Mouse (Mus musculus) mature B cell (primary cell): ENCODE data around the gene Htra2.

Experiments
- in situ Hi-C: fragments of 300-500 bp; cut with MboI; formaldehyde crosslinking; loops from 2 replicates; pipeline ENCODE4 v1.14.3; 2019

The Htra2 gene

DNA sequence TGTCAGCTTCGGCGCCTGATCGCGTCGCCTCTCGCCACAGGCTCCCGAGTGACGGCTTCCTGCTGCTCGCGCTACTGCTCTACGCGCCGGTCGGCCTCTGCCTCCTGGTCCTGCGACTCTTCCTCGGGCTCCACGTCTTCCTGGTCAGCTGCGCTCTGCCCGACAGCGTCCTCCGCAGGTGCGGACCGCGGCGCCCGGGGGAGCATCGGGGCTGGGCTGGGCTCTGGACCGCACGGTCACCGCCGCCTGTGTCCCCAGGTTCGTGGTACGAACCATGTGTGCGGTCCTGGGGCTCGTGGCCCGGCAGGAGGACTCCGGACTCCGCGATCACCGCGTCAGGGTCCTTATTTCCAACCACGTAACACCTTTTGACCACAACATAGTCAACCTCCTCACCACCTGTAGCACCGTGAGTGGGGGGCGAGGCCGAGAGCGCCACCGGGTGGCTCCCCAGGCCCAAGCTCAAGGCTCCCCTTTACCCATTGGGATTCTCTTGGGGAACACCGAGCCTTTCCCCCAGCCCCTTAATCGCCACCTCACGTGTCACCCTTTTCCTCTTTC lies at the start of gene Htra2:
TSS of gene Htra2 (minus strand) at position 403 of the 561 bp plus-strand sequence.
- in situ Hi-C loops, result no loop called here

DNA sequence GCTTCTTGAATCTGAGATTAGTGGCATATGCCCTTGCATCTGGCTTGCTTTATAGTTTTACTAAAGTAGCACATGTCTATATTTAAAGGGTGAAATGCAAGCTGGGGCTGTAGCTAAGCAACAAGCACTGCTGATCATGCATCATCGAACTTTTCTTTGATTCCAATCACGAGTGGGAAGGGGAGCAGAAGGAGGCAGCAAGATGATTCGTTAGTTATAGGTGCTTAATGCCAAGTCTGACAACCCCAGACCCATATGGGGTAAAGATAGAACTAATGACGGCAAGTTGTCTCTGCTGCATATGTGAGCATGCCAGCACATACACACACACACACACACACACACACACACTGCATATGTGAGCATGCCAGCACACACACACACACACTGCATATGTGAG lies 49.1 kb upstream of the Htra2 start:
- in situ Hi-C loops, result no loop called here

DNA sequence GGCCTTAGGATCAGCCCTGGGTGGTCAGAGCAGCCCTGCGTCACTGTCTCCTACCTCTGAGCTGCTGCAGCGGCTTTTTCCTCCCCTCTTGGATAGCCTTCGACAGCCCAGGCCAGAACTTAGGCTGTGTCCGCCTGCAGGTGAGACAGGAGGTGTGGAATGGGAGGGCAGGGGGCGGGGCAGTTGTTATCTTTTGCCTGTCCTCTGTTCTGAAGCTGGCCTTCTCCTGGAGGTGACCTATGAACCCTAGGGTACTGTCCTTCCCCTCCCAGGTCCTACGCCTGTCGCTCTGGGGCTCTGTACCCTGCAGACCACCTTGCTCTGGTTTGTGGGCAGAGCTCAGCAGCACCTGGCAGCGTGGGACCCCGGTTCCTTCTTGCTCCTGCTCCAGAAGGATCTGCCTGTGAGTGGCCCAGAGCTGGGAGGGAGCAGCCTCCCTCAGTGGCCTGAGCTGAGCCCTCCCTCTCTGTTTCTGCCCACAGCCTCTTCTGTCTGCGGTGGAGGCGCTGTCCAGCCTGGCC lies 48.1 kb upstream of the Htra2 start:
- in situ Hi-C loops, result no loop called here

DNA sequence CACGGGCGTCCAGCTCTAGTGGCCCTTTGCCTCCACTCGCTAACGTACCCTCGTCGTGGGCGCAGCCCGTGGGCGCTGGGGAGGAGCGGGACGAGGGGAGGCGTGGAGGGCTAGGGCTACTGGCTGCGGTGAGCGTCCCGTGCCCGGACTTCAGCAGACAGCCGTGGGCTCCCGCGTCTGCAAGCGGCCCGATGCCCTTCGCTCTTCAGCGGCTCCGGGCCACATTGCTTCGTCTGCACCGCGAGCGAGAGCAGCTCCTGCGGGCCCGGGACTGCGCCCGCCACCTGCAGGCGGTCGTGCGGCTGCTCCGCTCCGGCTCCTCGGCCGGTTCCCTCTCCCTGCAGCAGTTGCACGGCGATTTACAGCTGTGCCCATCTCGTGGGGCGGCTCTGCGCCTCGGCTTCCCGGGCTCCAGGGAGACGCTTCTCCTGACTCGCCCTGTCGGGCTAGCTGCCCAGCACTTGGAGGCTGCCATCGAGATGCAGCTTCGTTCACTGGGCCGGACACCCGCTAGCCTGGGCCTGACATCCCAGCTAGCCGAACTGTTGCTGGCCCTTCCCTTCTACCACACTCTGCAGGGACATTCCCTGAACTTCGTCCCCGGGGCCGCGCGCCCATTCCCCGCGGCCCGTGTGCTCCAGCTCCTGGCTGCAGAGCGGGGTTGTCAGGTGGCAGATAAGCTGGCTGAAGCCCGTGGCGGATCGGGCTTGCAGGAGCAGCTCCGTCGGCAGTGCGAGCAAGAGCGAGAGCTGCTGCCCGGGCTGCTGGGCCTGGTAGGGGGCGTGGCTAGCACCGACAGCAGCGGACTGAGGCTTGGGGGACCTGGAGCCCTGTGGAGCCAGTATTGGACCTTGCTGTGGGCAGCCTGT lies 46.8 kb upstream of the Htra2 start:
- in situ Hi-C loops, result no loop called here

DNA sequence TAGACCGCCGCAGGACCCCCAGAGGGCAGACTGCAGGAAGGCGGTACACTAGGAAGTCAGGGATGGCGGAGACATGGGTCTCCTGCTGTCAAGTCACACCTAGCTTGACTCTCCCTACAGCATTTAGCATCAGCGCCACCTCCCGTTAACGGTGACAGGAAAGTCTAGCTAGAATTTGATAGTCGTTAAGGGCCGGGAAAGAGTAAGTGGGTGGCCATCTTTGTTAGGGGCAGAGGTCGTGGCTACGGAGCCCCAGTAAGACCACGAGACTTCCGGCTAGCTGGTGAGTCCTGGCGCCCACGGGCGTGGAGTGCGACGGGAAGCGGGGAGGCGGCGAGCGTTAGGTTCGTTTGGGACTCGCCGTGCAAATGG lies 46.2 kb upstream of the Htra2 start, which contains the start of the genes Ccdc142 and Gm42688:
TSS of gene Ccdc142 (plus strand) at position 286 of the 372 bp plus-strand sequence.
TSS of gene Gm42688 (plus strand) at position 302 of the 372 bp plus-strand sequence.
- in situ Hi-C loops, result no loop called here

DNA sequence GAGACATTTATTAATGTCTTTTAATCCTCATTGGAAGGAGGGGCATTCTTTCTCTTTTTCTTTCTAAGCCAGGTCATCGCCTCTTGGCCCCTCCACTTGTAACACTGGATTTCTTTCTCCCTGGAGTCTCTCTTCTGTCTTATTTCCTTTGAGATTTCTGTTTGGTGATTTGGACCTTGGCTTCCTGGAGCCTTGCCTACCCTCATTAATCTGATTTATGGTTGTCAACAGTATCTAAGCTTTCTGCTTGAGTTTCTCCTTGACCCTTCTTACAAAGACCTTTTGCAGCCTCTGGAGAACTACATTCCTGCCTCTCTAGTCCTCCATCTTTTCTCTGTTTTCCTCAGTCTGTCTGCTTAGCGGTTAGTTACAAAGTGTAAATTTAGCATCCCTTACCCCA lies 43.3 kb upstream of the Htra2 start:
- in situ Hi-C loops, result no loop called here

DNA sequence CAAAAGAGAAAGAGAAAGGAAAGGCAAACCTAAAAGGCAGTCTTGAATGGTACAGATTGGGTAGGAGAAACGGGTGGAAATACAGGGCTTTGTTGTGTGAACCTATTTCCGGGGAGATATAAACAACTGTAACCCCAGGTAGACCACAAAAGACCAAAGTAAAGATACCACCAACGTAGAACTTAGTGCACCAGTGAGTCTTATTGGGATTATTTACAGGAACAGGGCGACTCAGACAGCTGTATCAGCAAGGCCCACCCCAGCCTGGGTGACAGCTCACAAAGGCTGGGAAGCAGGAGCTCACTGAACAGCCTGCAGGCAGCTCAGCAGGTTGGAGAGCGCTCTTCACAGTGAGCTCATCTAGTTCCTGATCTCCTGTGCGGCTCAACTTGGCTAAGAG lies 40.9 kb upstream of the Htra2 start:
- in situ Hi-C loops, result no loop called here

DNA sequence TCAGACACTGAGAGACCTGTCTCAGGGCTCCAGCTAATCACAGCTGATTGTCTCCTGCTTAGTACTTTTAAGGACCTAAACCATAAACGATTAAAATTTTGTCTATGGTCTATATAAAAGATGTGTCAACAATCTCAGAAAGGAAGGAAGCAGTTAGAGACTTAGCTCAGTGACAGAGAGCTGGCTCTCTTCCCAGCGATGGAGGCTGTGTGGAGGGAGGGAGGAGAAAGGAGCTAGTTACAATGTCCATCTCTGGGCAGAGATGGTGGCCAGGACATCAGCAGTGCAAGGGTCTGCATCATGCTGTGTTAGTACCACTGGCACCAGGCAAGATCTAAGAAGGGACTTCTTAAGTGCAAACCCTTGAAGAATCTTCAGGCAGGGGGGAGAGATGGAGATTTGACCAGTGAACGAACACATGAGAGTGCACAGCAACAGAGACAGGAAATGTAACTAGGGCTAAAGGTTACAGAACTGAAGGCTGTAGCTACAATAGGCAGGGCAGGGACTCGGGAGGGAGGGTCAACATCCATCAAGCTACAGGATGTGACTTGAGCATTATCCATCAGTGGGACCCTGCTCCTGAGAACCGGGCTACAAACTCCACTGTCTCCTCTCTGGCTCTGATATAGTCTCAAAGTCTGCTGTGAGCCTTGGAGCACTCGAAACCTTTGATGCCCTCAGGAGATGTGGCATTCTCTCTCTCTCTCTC lies 37.5 kb upstream of the Htra2 start:
- in situ Hi-C loops, result no loop called here

DNA sequence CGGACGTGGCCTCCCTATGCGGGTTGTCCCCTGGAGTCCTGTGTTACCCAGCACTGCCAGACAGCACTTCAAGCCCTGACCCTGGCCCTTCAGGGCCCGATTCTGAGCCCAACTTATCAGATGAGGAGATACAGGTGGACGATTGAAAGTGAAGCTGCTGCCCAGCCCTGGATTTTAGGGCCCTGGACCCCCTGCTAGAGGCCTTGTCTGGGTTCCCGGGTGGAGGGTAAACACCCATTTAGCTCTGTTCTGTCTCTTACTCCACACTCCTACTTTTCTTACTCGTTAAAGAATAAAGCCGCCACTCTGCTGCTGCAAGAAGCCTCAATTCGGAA lies 32.8 kb upstream of the Htra2 start:
- in situ Hi-C loops, result no loop called here

DNA sequence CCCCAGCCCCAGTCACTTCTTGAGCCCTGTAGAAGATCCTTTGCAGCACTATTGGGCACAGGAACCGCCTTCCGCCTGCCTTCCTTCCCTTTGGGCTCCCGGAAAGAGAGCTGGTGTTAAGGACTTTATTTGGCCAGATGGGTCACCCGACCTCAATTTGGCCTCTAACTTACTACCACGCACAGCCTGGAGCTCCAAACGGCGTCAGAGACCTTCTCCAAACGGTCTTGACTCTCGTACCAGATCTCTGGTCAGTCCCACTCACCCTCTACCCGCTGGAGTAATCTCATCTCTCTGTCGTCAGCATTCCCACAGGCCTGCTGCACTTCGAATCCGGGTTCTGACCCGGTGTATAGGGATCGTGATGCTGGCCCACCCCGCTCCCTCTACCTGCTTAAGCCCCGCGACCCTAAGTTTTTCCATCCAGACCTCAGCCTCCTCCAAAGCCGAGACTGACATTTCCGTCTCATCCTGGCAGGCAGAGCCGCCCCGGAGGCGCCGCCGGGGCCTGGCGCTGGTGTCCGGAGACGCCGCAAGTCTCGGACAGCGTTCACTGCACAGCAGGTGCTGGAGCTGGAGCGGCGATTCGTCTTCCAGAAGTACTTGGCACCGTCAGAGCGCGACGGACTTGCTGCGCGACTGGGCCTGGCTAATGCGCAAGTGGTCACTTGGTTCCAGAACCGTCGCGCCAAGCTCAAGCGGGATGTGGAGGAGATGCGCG lies 32.3 kb upstream of the Htra2 start:
- in situ Hi-C loops, result no loop called here

DNA sequence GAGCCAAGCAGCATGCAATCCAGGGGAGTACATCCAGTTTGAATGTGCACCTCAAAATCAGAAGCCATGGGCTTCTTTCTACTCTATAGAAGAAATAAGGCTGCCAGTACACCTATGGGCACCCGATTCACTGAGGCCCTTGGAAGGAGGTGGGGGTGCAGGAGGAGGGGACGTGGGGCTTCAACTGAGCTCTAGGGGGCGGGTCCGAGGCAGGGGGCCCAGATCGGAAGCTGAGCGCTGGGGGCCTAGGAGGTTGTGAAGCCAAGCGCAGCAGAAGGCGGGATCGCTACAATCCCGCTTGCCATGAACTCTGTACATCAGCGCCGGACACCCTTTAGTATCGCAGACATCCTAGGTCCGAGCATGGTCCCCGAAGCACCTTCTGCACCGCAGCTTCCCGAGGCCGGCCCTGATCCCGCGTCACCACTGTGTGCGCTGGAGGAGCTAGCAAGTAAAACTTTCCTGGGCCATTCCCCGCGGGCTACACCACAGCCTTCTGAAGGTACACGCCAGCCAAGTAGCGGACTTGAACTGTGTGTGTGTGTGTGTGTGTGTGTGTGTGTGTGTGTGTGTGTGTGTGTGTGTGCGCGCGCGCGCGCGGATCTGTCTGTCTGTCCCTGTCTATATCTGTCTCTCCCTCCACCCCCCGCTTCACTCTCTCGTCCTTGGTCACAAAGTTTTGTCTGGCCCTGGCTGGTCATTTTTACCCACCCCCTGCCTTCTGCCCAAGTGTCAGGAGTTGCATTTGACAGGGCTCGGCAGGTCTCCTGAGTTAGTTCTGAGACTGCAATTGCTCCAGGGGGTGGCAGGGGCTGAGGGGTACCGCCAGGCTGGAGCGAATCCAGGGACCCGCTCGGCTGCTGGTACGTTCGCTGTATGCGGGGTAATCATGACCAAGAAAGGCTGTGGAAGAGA lies 31.3 kb upstream of the Htra2 start, which contains the start of gene Lbx2:
TSS of gene Lbx2 (plus strand) at position 247 of the 915 bp plus-strand sequence.
- in situ Hi-C loops, result no loop called here

DNA sequence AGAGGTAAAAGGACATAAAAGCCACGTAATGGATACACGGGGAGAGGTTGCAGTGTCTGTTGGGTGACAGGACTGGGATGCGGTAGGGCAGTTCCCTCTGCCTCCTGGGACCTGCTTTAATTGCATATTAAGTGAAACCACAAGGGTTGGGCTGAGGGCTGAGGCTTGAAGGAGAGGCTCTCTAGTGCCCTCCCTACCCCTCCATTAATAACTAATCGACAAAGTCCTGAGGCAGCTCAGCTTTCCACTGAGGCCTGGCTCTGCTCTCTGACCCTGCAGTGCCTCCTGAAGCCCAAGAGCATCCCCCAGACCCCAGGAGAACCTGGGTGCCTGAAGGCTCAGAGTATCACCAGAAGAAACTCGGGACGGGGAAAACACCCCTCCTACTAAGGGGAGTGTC lies 29.4 kb upstream of the Htra2 start:
- in situ Hi-C loops, result no loop called here

DNA sequence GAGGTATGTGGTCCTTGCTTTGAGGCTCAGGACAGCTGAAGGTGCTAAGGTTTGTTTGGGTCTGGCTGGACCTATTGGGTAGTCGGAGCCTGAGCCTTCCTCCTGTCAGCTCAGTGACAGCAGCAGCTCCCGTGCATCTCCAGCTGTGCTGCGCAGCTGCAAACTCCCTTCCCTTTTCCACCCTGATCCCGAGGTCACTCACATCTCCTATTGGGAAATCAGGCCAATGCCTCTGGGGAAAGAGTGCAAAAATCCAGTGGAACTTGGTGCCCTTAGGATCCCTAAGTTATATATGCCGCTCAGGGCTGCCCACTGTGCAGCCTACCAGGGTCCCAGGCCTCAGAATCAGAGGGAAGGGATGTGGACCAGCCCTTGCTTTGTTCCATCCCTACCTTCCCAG lies 28.4 kb upstream of the Htra2 start:
- in situ Hi-C loops, result no loop called here

DNA sequence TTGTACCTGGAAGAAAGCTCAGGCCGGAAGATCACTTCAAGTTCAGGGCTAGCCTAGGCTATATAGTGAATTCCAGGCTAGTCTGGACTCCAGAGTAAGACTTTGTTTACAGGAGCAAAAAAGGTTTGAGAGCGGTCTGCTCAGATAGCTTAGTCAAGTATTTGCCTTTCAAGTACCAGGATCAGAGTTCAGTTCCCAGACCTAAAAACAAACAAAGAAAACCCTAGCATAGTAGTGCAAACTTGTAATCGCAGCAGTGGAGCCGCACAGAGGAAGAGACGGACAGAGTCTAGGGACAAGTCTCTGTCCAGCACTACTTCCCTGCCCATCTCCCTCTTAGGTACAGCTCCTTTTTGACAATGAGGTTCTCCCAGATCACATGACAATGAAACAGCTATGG lies 25.1 kb upstream of the Htra2 start:
- in situ Hi-C loops, result no loop called here

DNA sequence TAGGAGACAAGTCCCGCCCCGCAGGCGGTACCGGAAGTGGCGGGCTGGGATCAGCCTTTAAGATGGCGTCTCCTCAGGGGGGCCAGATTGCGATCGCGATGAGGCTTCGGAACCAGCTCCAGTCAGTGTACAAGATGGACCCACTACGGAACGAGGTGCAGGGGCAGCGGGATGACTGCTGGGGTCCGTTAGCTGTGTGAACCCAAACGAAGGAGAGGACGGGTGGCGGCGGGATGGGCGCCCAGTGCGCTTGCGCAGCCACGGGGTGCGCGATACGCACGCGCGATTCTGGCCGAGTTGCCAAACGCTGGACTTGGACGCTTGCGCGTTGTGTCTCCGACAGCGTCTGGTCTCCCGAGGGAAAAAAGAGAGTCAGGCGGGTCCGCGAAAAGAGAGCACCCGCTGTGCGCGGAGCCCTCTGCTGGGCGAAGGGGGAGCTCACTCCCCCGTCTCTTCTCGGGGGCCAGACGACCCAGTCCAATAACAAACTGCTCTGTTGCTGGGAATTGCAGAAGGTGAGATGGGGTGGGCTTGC lies 23.3 kb upstream of the Htra2 start:
- in situ Hi-C loops, result loop anchor here (10.0 kb wide), 1 partner anchor 74 kb away; no protein-coding TSS in a partner anchor

DNA sequence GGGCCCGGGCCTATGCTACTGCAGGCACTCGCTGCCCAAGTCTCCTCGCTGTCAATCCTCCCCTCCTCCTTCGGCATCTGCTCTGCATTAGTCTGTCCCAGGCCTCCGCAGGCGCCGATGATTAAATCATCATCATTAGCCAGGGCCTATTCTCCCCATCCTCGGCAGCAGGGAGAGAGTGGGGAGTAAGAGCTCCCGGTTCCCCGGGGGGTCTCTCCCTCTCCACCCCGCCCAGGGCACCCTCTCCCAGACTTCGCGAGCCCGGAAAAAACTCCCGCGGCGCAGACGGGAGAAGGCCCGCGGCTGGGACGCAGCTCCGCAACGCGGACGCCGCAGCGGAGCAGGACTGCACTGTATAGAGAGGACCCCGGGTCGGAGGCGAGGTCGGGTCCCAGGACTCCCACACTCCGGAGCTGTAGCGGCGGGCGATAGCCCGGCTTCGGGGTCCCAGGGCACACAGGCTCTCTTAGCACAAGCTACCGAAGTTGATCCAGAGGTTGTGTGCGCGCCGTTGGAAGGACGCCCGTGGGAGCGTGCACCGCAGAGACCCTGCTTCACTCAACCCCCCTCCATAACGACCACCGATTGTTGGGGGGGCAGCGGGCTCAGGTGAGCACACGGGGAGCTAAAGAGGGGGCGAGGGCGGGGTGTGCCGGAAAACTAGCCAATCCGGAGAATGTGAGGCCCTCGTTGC lies 22.7 kb upstream of the Htra2 start, which contains the start of gene Pcgf1:
TSS of gene Pcgf1 (plus strand) at position 240 of the 694 bp plus-strand sequence.
- in situ Hi-C loops, result loop anchor here (10.0 kb wide), 1 partner anchor 73 kb away; no protein-coding TSS in a partner anchor

DNA sequence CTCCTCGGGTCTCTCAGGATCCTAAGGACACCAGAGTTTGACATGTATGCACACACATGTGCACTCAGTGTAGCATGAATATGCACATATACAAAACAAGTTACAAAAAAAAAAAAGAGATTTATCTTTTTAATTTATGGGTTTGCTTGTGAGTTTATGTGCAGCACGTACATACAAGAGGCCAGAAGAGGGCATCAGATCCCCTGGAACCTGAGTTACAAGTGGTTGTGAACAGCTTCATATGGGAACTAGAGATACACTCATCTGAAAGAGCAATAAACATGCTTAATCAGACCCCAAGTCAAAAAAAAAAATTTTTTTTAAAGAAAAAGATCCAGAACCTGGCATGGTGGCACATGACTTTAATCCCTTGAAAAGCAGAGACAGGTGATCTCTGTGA lies 19.9 kb upstream of the Htra2 start:
- in situ Hi-C loops, result loop anchor here (10.0 kb wide), 1 partner anchor 70 kb away; no protein-coding TSS in a partner anchor

DNA sequence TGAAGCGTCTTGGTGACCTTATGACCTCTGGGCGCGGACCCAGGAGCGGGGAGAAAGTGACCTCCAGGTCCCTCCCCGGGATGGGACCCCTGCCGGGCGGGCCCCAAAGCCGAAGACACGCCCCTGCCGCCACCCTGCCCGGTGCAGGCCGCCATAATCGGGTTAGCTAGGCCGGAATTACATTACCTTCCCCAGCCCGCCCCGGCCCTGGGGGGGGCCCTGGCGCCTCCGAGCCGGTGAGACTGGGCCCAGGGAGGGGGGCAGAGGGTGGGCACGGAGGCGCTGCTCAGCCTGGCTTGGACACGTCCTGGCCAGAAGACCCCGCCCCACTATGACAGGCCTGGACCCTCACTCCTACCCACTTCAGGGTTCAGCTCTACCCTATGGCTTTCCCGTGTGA lies 16.1 kb upstream of the Htra2 start:
- in situ Hi-C loops, result loop anchor here (10.0 kb wide), 1 partner anchor 66 kb away; no protein-coding TSS in a partner anchor
